In the genomic region with DNA sequence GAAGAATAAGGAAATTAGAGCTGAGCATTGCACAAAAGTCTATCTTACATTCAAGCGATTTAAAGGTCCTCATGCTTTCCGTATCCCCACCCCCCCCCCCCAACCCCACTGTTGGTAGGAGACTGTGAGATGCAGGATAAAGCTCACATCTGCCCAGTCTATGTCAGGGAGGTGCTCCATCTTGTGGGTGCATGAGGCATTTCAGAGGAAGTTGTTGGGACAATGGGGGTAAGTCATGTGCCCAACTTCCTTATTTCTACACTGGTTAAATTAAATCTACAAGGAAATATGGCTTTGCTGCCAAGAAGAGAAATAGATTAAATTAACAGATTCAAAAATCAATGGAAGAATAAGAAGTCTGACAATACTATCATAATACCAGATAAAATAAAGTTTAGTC, we compare ENCODE assay signal across 9 mouse cellular contexts. TPM values are rescaled to one million over a fixed set of nuclear protein-coding genes. Genes with fewer than 3 reads are reported as not detected.
DNase-seq lines count a peak whose midpoint lies in the region; ATAC-seq lines count a peak whose summit lies in the region.
"Had no signal": no experiment of that assay in that cellular context is flagged by ENCODE, and none has a peak within 500 bp of the region (broad histone marks: within the 10 kb centered on the region; RNA-seq: fewer than 3 reads in every experiment).

No protein-coding gene starts in this region.

- DNase-seq in CD4-positive, CD25-positive, alpha-beta regulatory T cell, adult 2 months (ENCODE audit: low read depth, low spot score), result peak; percentile 24
- DNase-seq in liver, result peak; percentile 44
- DNase-seq in induced T-regulatory cell, adult 2 months (ENCODE audit: low read depth), result peak; percentile 31
- DNase-seq in splenic B cell, adult 2 months (ENCODE audit: low read depth, low spot score), result peak; percentile 84
- no peak for DNase-seq in left cerebral cortex, postnatal 4 days
- DNase-seq in heart, adult 11 months, result no peak

- no peak overlapping the region for H3K9ac ChIP-seq in liver, embryonic 12.5 days
- H3K9ac ChIP-seq: heart, embryonic 15.5 days had no signal

- H3K4me1 ChIP-seq in liver, embryonic 12.5 days, result peaks cover 16% of the 10 kb centered on the region
- H3K4me1 ChIP-seq: heart, embryonic 15.5 days had no signal

- intact Hi-C loops in left cerebral cortex, postnatal 4 days (cut with DNase I), result no loop called here

- H3K4me3 ChIP-seq in liver, embryonic 12.5 days, result no peak overlapping the region
- H3K4me3 ChIP-seq: heart, embryonic 15.5 days had no signal

- H3K9me3 ChIP-seq in liver, embryonic 12.5 days (replicated peaks), result no peaks in the 10 kb centered on the region
- H3K9me3 ChIP-seq: heart, embryonic 15.5 days had no signal

- no peak overlapping the region for H3K27ac ChIP-seq in liver, embryonic 12.5 days
- H3K27ac ChIP-seq: heart, embryonic 15.5 days had no signal

- 15% methylated on average over 2 of the region's 2 CpGs for WGBS in liver, embryonic 12.5 days (ENCODE audit: insufficient replicate concordance)

- no peaks in the 10 kb centered on the region for H3K36me3 ChIP-seq in liver, embryonic 12.5 days
- no peaks in the 10 kb centered on the region for H3K36me3 ChIP-seq in splenic B cell, adult 2 months (ENCODE audit: control insufficient read depth, insufficient read depth, low read length, poor library complexity, severe bottlenecking)
- H3K36me3 ChIP-seq: heart, embryonic 15.5 days had no signal

- no peak overlapping the region for H3K4me2 ChIP-seq in liver, embryonic 12.5 days
- H3K4me2 ChIP-seq: heart, embryonic 15.5 days had no signal

- H3K27me3 ChIP-seq in liver, embryonic 12.5 days (replicated peaks), result no peaks in the 10 kb centered on the region
- no peaks in the 10 kb centered on the region for H3K27me3 ChIP-seq in splenic B cell, adult 2 months (ENCODE audit: control insufficient read depth, insufficient read depth, low read length, poor library complexity, severe bottlenecking)
- H3K27me3 ChIP-seq: heart, embryonic 15.5 days had no signal

- no peak for ATAC-seq in CD4-positive, CD25-positive, alpha-beta regulatory T cell, adult 4 months
- ATAC-seq in liver, embryonic 12.5 days, result no peak

RNA-seq across cellular contexts. Expression of a gene that starts 18.0 kb away (rescaled TPM):
- under 1 TPM in 1 of 2 experiments, not detected in 1; 0.16 TPM for polyA plus RNA-seq in CD4-positive, CD25-positive, alpha-beta regulatory T cell, adult 4 months (2017; shearing (Covaris generic))
- not detected in 2 replicates for polyA plus RNA-seq in liver, embryonic 12.5 days (2016; fragmentation: Nextera tagmentation; extraction: Ambion mirVana)
- not detected for total RNA-seq in left cerebral cortex, postnatal 4 days (2021)
- polyA plus RNA-seq: heart, embryonic 15.5 days had no signal

RNA-seq across cellular contexts. Expression of a gene that starts 29.3 kb away (rescaled TPM):
- polyA plus RNA-seq in CD4-positive, CD25-positive, alpha-beta regulatory T cell, adult 4 months (2017; shearing (Covaris generic)), result not detected
- 0.06 TPM in 1 of 2 replicates, not detected in the other for polyA plus RNA-seq in liver, embryonic 12.5 days (2016; fragmentation: Nextera tagmentation; extraction: Ambion mirVana)
- total RNA-seq in left cerebral cortex, postnatal 4 days (2021), result not detected
- polyA plus RNA-seq: heart, embryonic 15.5 days had no signal

RNA-seq across cellular contexts. Expression of a gene that starts 46.3 kb away (rescaled TPM):
- polyA plus RNA-seq in CD4-positive, CD25-positive, alpha-beta regulatory T cell, adult 4 months (2017; shearing (Covaris generic)), result not detected
- 0.72 and 0.79 TPM in 2 replicates for polyA plus RNA-seq in liver, embryonic 12.5 days (2016; fragmentation: Nextera tagmentation; extraction: Ambion mirVana)
- under 1 TPM in 1 of 2 experiments, not detected in 1; 0.10 TPM for total RNA-seq in left cerebral cortex, postnatal 4 days (2021)
- polyA plus RNA-seq: heart, embryonic 15.5 days had no signal

RNA-seq across cellular contexts. Expression of a gene that starts 48.4 kb away (rescaled TPM):
- polyA plus RNA-seq in CD4-positive, CD25-positive, alpha-beta regulatory T cell, adult 4 months (2017; shearing (Covaris generic)), result not detected
- not detected in 2 replicates for polyA plus RNA-seq in liver, embryonic 12.5 days (2016; fragmentation: Nextera tagmentation; extraction: Ambion mirVana)
- total RNA-seq in left cerebral cortex, postnatal 4 days (2021), result not detected
- polyA plus RNA-seq: heart, embryonic 15.5 days had no signal

RNA-seq across cellular contexts. Expression of a gene that starts 48.7 kb away (rescaled TPM):
- not detected for polyA plus RNA-seq in CD4-positive, CD25-positive, alpha-beta regulatory T cell, adult 4 months (2017; shearing (Covaris generic))
- not detected in 2 replicates for polyA plus RNA-seq in liver, embryonic 12.5 days (2016; fragmentation: Nextera tagmentation; extraction: Ambion mirVana)
- not detected for total RNA-seq in left cerebral cortex, postnatal 4 days (2021)
- polyA plus RNA-seq: heart, embryonic 15.5 days had no signal

Comparison
In these comparisons a context has a peak if more than half of its experiments do, and no peak if none do; other contexts are left out.
1. DNase-seq: peak in CD4-positive, CD25-positive, alpha-beta regulatory T cell, adult 2 months (single experiment), liver (single experiment), induced T-regulatory cell, adult 2 months (single experiment) and splenic B cell, adult 2 months (single experiment); none in left cerebral cortex, postnatal 4 days (single experiment) and heart, adult 11 months (single experiment).